In the genomic region with DNA sequence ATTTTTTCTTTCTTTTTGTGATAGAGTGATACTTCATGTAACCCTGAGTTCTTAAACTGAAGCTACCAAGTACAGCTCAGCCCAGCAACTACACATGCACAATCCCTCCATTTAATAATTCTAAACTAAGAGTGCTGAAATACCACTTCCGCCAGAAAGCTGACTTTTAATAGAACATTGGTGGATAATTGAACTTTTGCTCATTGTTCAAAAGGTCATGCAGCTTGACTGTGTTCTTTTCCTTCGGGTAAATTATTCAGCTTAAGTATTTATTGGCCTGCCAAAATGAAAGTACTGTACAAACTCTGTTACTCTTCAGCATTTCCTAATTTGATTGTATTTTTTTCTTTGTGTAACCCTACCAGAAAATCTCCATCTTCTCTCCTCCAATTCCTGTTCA, we compare ENCODE assay signal across 38 mouse cellular contexts. TPM values are rescaled to one million over a fixed set of nuclear protein-coding genes. Genes with fewer than 3 reads are reported as not detected.
"Had no signal": no experiment of that assay in that cellular context is flagged by ENCODE, and none has a peak within 500 bp of the region (broad histone marks: within the 10 kb centered on the region; RNA-seq: fewer than 3 reads in every experiment).

No protein-coding gene starts in this region.

- H3K27ac ChIP-seq: embryonic facial prominence, embryonic 10.5 days; embryonic facial prominence, embryonic 12.5 days; embryonic facial prominence, embryonic 13.5 days; embryonic facial prominence, embryonic 15.5 days; forebrain, embryonic 10.5 days; forebrain, embryonic 12.5 days; forebrain, embryonic 13.5 days; forebrain, embryonic 15.5 days; gastrocnemius, adult 2 months had no signal

- H3K4me2 ChIP-seq: embryonic facial prominence, embryonic 12.5 days; embryonic facial prominence, embryonic 13.5 days; embryonic facial prominence, embryonic 15.5 days; forebrain, embryonic 12.5 days; forebrain, embryonic 13.5 days; forebrain, embryonic 15.5 days had no signal

- H3K4me1 ChIP-seq: embryonic facial prominence, embryonic 10.5 days; embryonic facial prominence, embryonic 12.5 days; embryonic facial prominence, embryonic 13.5 days; embryonic facial prominence, embryonic 15.5 days had no signal

- H3K36me3 ChIP-seq: embryonic facial prominence, embryonic 10.5 days; embryonic facial prominence, embryonic 12.5 days; embryonic facial prominence, embryonic 13.5 days; embryonic facial prominence, embryonic 15.5 days; forebrain, embryonic 10.5 days; forebrain, embryonic 12.5 days; forebrain, embryonic 15.5 days had no signal

- DNase-seq: cerebellum, adult 2 months; cerebellum, adult 8-10 months; cerebellum, adult 9-10 months; cerebellum, adult 9-11 months; cerebellum, postnatal 10 days; cerebellum, postnatal 14 days; cerebellum, postnatal 25 days; cerebellum, postnatal 36 days; embryo, embryonic 11 days; forebrain, postnatal 0 days; gastrocnemius, adult 2 months; gastrocnemius, postnatal 10 days; gastrocnemius, postnatal 14 days; gastrocnemius, postnatal 25 days; gastrocnemius, postnatal 36 days; heart, adult 11 months; heart, adult 18-20 months had no signal

- H3K9ac ChIP-seq: embryonic facial prominence, embryonic 12.5 days; embryonic facial prominence, embryonic 13.5 days; embryonic facial prominence, embryonic 15.5 days; forebrain, embryonic 12.5 days; forebrain, embryonic 13.5 days; forebrain, embryonic 15.5 days; forebrain, postnatal 0 days had no signal

- ATAC-seq: forebrain, embryonic 13.5 days; forebrain, embryonic 14.5 days; forebrain, embryonic 15.5 days; forebrain, embryonic 16.5 days; forebrain, postnatal 0 days had no signal

- H3K4me3 ChIP-seq: embryonic facial prominence, embryonic 10.5 days; embryonic facial prominence, embryonic 12.5 days; embryonic facial prominence, embryonic 13.5 days; embryonic facial prominence, embryonic 15.5 days; erythroblast, embryonic 14.5 days; forebrain, embryonic 10.5 days; forebrain, embryonic 12.5 days; forebrain, embryonic 13.5 days; forebrain, embryonic 15.5 days; gastrocnemius, adult 2 months had no signal

- H3K27me3 ChIP-seq: embryonic facial prominence, embryonic 12.5 days; embryonic facial prominence, embryonic 13.5 days; embryonic facial prominence, embryonic 15.5 days; forebrain, embryonic 13.5 days; forebrain, embryonic 15.5 days had no signal

- H3K9me3 ChIP-seq: embryonic facial prominence, embryonic 10.5 days; embryonic facial prominence, embryonic 12.5 days; embryonic facial prominence, embryonic 13.5 days; embryonic facial prominence, embryonic 15.5 days; forebrain, embryonic 10.5 days; forebrain, embryonic 12.5 days; forebrain, embryonic 13.5 days; forebrain, embryonic 15.5 days had no signal

RNA-seq across cellular contexts. Expression of a gene that starts 10.4 kb away (rescaled TPM):
- total RNA-seq: common myeloid progenitor, adult 5-6 weeks; forebrain, postnatal 0 days; gastrocnemius, adult 18-20 months; gastrocnemius, adult 2 months; gastrocnemius, adult 8-10 months; gastrocnemius, postnatal 10 days; gastrocnemius, postnatal 14 days; gastrocnemius, postnatal 25 days; gastrocnemius, postnatal 36 days; gastrocnemius, postnatal 4 days; granulocyte monocyte progenitor cell, adult 5-6 weeks; heart, adult 18-20 months had no signal
- polyA plus RNA-seq: cerebellum, adult 2 months; cortical plate, adult 2 months; embryonic facial prominence, embryonic 10.5 days; embryonic facial prominence, embryonic 11.5 days; embryonic facial prominence, embryonic 12.5 days; embryonic facial prominence, embryonic 13.5 days; embryonic facial prominence, embryonic 14.5 days; embryonic facial prominence, embryonic 15.5 days; erythroblast, embryonic 14.5 days; forebrain, embryonic 10.5 days; forebrain, embryonic 11.5 days; forebrain, embryonic 12.5 days; forebrain, embryonic 13.5 days; forebrain, embryonic 14.5 days; forebrain, embryonic 15.5 days; forebrain, embryonic 16.5 days; forebrain, postnatal 0 days; frontal cortex, adult 2 months had no signal
